Mouse (Mus musculus) midbrain, embryonic 10.5 days (tissue): ENCODE measurements around the gene Fpgs. TPM values are rescaled to one million over a fixed set of nuclear protein-coding genes. Genes with fewer than 3 reads are reported as not detected.

Source experiments
- DNase-seq: peaks from one replicate; pipeline ENCODE4 v3.0.0-alpha.2; 2017; ENCODE audit warnings: low spot score
- H3K27ac ChIP-seq: fragments of 300-500 bp; sonication (generic); replicated peaks from 2 replicates; pipeline ENCODE4 v1.5.1; 2016; ENCODE audit warnings: mild to moderate bottlenecking
- H3K27me3 ChIP-seq: fragments of 300-500 bp; sonication (generic); 2 replicates; pipeline ENCODE4 v1.6.1; 2016; ENCODE audit warnings: low read depth, mild to moderate bottlenecking; ENCODE audit not compliant: poor library complexity, severe bottlenecking
- H3K36me3 ChIP-seq: fragments of 300-500 bp; sonication (generic); 2 replicates; pipeline ENCODE4 v1.6.1; 2016; ENCODE audit warnings: mild to moderate bottlenecking, moderate library complexity
- H3K4me1 ChIP-seq: fragments of 300-500 bp; sonication (generic); 2 replicates; pipeline ENCODE4 v1.6.1; 2016
- H3K4me3 ChIP-seq: fragments of 300-500 bp; sonication (generic); 2 replicates; pipeline ENCODE4 v1.5.1; 2016; ENCODE audit warnings: mild to moderate bottlenecking, moderate library complexity
- H3K9me3 ChIP-seq: fragments of 300-500 bp; sonication (generic); replicated peaks from 2 replicates; pipeline ENCODE4 v1.6.1; 2016; ENCODE audit warnings: mild to moderate bottlenecking
- WGBS: fragments of 180-500 bp; shearing (Covaris S2); methylation state at CpG from one replicate; pipeline ENCODE4 v1.1.7; 2016; 5-methylcytosine and 5-hydroxymethylcytosine counted together
- polyA plus RNA-seq: library from polyadenylated mRNA; unstranded; fragments of >200 nt; fragmentation: Nextera tagmentation; extraction: Ambion mirVana; gene quantifications from 2 replicates; pipeline ENCODE4 v1.2.1, GENCODE M21; 2016

Gene Fpgs
- polyA plus RNA-seq, 1 experiment from 2014 or later, result 27.9 TPM

DNA sequence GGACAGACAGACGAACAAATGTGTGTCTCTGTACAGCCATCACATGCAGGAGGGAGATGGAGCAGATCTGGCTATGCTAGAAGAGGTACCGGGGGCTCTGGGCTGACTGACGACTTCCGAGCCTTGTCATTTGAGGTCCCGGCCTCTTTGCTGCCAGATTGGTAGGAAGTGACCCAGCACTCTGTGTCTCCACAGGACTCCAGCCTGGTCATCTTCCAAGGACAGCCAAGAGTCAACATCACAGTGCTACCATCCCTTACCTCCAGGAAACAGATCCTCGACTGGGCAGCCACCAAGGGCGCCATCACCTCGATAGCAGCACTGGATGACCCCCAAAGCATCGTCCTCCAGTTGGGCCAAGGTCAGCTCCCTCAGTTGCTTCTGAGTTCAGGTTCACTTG, 32.8 kb downstream of the Fpgs start:
- Histone ChIP-seq H3K27ac (no peak overlapping the region), H3K4me3 (no peak overlapping the region), H3K9me3 (no peaks in the 10 kb centered on the region), H3K4me1 (peaks cover 16% of the 10 kb centered on the region), H3K27me3 (no peaks in the 10 kb centered on the region), H3K36me3 (no peaks in the 10 kb centered on the region)
- 88% methylated on average over 9 of the region's 9 CpGs for WGBS
- DNase-seq, result no peak

DNA sequence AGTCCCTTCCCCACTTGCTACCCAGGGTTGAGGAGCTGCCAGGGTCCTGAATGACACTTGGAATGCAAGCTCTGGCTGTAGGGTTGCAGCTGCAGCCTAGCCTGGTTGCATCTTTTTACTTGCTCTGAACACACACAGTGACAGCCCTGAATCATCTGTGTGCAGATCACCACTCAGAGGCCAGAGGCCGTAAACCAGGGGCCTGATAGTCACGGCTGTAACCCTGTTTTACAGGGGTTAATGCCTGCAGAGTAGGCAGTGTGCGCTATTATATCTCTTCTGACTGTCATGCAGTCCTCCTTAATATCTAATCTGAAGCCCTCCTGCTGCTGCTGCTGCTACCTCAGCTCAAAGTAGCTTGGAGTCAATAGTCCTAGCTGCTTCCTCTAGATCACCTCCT, 34.1 kb downstream of the Fpgs start:
- no peak overlapping the region for H3K4me3 ChIP-seq
- H3K27me3 ChIP-seq, result no peaks in the 10 kb centered on the region
- no peaks in the 10 kb centered on the region for H3K36me3 ChIP-seq
- peaks cover 25% of the 10 kb centered on the region for H3K4me1 ChIP-seq
- DNase-seq, result no peak
- 85% methylated on average over 3 of the region's 3 CpGs for WGBS
- H3K9me3 ChIP-seq, result no peaks in the 10 kb centered on the region
- no peak overlapping the region for H3K27ac ChIP-seq

DNA sequence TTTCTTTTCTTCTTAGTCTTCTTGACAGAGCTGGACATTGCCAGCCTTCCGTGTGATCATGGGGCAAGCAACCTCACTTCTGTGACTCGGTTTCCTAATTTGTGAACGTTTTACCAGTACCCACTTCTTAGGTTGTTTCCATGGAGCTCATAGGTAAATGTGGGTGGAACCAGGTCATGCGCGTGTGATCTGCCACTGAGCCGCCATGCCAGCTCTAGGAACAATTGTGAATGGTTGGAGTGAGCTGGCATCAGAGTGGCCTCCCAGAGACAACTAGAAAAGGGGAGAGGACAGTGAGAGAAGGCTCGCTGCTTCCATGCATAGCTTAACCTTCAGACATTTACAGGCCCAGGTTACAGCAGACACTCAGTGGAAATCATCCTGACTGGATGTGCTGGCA, 35.8 kb downstream of the Fpgs start:
- no peaks in the 10 kb centered on the region for H3K27me3 ChIP-seq
- no peak overlapping the region for H3K4me3 ChIP-seq
- H3K36me3 ChIP-seq, result no peaks in the 10 kb centered on the region
- H3K27ac ChIP-seq, result peak overlapping the region; percentile 77
- peaks cover 25% of the 10 kb centered on the region for H3K4me1 ChIP-seq
- 79% methylated on average over 7 of the region's 7 CpGs for WGBS
- no peak for DNase-seq
- H3K9me3 ChIP-seq, result no peaks in the 10 kb centered on the region

DNA sequence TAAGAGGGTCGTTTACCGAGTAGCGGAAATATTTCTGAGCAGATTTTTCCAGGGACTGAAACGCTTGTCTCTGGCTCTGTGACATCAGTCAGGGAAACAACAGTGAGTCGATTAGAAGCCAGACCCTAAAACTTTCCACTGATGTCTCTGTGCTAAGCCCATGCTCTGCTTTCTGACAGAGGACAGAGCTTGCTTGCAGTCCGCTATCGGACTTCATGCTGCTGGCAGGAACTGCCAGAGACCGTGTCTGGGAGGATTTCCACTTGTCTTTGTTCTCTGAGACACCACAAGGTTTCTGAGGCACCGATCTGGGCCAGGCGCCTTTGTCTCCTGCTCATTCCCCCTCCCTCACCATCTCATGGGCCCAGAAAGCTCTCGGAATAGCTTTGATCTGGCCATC, 36.2 kb downstream of the Fpgs start:
- Histone ChIP-seq H3K4me1 (peaks cover 25% of the 10 kb centered on the region), H3K36me3 (no peaks in the 10 kb centered on the region), H3K27ac (peak overlapping the region; percentile 77), H3K27me3 (no peaks in the 10 kb centered on the region), H3K4me3 (no peak overlapping the region), H3K9me3 (no peaks in the 10 kb centered on the region)
- DNase-seq, result peak; percentile 45
- WGBS, result 39% methylated on average over 11 of the region's 11 CpGs

DNA sequence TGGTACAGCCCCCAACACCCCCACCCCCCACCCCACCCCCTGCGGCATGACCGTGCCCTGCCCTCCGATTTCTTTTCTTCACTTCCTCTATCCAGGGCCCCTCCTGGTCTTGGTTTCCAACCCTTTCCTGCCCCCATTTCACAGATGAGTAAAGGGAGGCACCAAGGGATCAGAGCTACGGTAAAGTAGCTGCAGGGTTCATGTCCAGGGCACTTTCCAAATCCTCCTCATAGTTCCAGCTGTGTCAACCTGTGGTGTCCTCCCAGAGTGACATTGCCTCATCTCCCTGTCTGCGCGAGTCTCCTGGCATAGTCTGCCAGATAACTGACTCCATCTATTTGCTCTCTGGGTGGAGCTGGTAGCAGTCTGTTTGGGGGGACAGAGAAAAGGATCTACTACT, 38.1 kb downstream of the Fpgs start:
- no peaks in the 10 kb centered on the region for H3K36me3 ChIP-seq
- no peak for DNase-seq
- 86% methylated on average over 6 of the region's 6 CpGs for WGBS
- H3K4me3 ChIP-seq, result no peak overlapping the region
- H3K9me3 ChIP-seq, result no peaks in the 10 kb centered on the region
- no peaks in the 10 kb centered on the region for H3K27me3 ChIP-seq
- peaks cover 38% of the 10 kb centered on the region for H3K4me1 ChIP-seq
- H3K27ac ChIP-seq, result peak overlapping the region; percentile 7; the same call in 1 of the 2 replicates

DNA sequence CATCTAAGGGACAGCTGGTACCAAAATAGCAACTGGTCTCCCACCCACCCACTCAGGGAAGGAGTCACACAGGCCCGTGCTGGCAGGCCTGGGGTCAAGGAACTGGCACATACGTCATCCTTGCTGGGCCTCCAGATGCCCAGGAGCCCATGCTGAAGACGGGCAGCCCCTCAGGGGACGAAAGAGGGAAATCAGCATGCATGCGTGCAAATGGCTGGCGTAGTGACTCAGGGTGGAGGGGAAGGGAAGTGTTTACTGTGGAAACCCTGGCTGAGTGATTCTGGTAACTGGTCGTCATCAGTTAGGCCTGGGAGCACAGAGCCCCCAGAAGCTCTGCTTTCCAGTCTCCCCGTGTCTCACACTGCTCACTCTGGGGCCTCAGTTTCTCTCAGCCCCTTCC, 38.6 kb downstream of the Fpgs start:
- H3K27me3 ChIP-seq, result no peaks in the 10 kb centered on the region
- no peaks in the 10 kb centered on the region for H3K9me3 ChIP-seq
- DNase-seq, result no peak
- peak overlapping the region; percentile 50; the same call in 1 of the 2 replicates for H3K27ac ChIP-seq
- H3K36me3 ChIP-seq, result no peaks in the 10 kb centered on the region
- WGBS, result 85% methylated on average over 8 of the region's 8 CpGs
- no peak overlapping the region for H3K4me3 ChIP-seq
- H3K4me1 ChIP-seq, result peaks cover 38% of the 10 kb centered on the region

DNA sequence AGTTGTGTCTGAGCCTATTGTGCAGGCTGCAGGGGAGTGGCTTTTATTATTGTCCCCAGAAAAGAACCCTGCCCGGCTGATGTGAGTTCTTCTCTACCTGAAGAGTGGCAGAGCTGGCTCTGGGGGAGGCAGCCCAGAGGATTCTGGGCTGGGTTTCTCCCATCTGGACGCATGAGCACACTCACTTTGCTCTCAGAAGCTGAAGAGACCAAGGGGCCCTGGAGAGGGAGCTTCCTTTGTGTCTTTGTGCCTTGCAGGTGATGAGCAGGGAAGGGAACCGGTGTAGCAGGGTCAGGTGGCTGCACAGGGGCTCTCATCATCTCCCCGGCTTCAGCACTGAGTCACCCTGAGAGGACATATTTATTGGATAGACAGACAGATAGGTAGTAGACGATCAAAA, 41.7 kb downstream of the Fpgs start:
- Histone ChIP-seq H3K9me3 (no peaks in the 10 kb centered on the region), H3K36me3 (no peaks in the 10 kb centered on the region), H3K27ac (0 out of 2 replicates have a peak overlapping the region, but pooled peaks have one; percentile 50), H3K4me1 (peaks cover 22% of the 10 kb centered on the region), H3K27me3 (no peaks in the 10 kb centered on the region), H3K4me3 (no peak overlapping the region)
- WGBS, result 65% methylated on average over 5 of the region's 5 CpGs
- DNase-seq, result no peak

DNA sequence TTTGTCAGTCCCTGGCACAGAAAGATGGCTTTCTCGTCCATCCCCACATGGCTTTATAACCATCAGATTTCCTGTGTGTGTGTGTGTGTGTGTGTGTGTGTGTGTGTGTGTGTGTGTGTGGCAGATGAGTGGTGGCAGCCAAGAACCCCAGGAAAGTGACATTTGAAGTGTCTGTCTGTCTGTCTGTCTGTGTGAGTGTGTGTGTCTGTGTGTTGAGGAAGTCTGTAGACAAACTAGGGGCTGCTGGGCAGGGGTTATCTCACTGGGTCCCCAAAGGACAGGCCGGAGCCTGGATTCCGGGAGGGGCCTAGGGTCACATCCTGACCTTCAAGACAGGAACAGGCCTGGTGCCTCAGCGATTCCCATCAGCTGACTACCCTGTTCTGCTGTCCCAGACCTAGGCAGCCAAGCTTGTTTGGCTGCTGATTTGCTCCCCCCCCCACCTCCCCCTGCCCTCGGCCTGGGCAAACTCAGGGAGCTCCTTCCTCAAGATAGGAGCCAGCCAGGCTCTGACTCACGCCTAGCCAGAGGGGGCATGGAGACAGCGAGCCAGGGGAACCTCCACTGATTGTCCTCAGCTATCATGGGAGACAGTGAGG, 42.3 kb downstream of the Fpgs start:
- no peak for DNase-seq
- H3K4me3 ChIP-seq, result no peak overlapping the region
- no peaks in the 10 kb centered on the region for H3K36me3 ChIP-seq
- H3K27ac ChIP-seq, result 0 out of 2 replicates have a peak overlapping the region, but pooled peaks have one; percentile 50
- H3K9me3 ChIP-seq, result no peaks in the 10 kb centered on the region
- WGBS, result 74% methylated on average over 7 of the region's 7 CpGs
- peaks cover 22% of the 10 kb centered on the region for H3K4me1 ChIP-seq
- H3K27me3 ChIP-seq, result no peaks in the 10 kb centered on the region

DNA sequence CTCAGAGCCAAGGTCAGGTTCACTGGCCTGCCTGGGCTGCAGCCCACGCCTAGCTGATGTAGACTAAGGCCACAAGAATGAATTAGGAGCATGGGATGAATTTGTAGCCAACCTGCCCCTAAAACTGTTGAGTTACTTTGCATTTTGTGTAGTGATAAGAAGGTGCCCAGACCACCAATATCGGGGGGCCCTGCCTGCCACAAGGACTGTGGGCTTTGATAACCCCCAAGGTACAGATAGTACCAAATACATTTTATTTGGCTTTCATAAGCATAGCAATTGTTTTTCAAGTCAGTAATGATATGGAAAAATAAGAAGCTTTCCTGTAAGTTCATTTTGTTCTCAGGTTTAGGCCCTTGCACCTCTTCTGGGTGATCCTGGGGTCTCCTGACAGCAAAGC, 45.1 kb downstream of the Fpgs start:
- 87% methylated on average over 2 of the region's 2 CpGs for WGBS
- Histone ChIP-seq H3K4me1 (peaks cover 25% of the 10 kb centered on the region), H3K27ac (no peak overlapping the region), H3K4me3 (no peak overlapping the region), H3K36me3 (no peaks in the 10 kb centered on the region), H3K27me3 (no peaks in the 10 kb centered on the region), H3K9me3 (no peaks in the 10 kb centered on the region)
- no peak for DNase-seq

DNA sequence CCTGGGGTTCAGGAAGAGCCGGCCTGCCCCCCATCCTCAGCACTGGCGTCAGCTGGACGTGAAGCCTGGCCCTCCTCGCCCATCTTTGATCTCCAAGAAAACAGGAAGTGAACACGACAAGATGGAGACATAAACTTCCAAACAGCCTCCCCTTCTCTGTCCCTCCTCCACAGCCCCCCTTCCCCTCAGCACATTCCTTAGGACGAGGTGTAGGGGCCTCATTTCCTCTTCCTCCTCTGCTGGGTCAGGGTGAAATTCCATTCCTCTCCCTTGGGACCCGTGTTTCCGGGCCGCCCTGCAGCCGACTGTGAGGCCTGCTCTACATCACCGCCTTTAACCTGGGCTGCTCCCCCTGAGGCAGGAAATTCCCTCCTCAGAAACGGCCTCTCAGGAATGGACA, 48.1 kb downstream of the Fpgs start:
- no peak for DNase-seq
- Histone ChIP-seq H3K36me3 (no peaks in the 10 kb centered on the region), H3K4me3 (no peak overlapping the region), H3K27me3 (no peaks in the 10 kb centered on the region), H3K9me3 (no peaks in the 10 kb centered on the region), H3K4me1 (peaks cover 20% of the 10 kb centered on the region), H3K27ac (peak overlapping the region; percentile 53)
- 67% methylated on average over 12 of the region's 12 CpGs for WGBS

DNA sequence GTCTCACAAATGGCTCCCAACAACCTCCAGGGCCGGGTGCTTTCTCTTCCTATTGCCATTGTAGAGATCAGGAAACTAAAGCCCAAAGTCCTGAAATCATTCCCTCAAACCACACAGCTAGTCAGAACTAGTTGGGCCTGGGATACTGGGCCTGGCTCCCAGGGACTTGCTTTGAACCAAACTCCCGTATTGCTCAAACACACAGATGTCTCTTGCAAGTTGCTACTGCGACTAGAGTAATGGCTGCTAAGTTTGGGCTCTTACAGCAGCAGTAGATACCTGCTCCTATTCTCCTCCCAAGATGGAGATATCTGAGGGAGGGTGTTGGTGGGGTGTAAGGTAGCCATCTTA, 48.6 kb downstream of the Fpgs start:
- no peak overlapping the region for H3K4me3 ChIP-seq
- DNase-seq, result no peak

DNA sequence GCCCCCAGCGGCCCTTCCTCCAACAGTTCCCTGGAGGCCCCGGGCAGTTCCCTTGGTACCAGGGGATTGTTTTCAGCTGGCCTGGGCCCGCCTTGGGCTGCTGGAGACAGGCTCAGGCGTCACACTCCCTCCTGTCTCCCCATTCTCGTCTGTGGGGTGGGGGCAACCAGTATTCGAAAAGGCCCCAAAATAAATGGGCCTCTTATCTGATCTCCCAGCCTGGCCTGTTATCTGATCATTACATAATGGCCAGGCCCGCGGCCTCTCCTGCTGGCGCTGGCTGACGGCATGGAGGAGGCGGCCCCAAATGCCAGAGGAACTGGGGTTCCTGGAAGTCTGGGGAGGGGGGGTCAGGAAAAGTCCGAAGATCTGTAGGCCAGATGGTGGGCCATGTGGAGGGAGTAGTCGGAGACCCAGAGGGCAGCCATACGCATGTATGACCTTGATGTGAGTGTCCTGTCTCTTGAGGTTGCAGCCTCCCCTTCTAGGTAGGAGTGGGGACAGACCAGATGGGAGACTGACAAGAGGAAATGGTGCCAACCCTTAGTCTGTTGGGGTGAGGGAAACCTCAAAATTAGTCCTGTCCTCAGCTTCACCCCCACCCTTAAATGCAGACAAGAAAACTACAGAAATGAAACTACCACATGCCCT, 49.1 kb downstream of the Fpgs start:
- H3K27me3 ChIP-seq, result no peaks in the 10 kb centered on the region

More for the DNA sequence above, 48.6 kb downstream of the Fpgs start:
- no peaks in the 10 kb centered on the region for H3K9me3 ChIP-seq
- peaks cover 20% of the 10 kb centered on the region for H3K4me1 ChIP-seq
- H3K36me3 ChIP-seq, result no peaks in the 10 kb centered on the region
- H3K27ac ChIP-seq, result peak overlapping the region; percentile 53
- H3K27me3 ChIP-seq, result no peaks in the 10 kb centered on the region
- 83% methylated on average over 3 of the region's 3 CpGs for WGBS

DNA sequence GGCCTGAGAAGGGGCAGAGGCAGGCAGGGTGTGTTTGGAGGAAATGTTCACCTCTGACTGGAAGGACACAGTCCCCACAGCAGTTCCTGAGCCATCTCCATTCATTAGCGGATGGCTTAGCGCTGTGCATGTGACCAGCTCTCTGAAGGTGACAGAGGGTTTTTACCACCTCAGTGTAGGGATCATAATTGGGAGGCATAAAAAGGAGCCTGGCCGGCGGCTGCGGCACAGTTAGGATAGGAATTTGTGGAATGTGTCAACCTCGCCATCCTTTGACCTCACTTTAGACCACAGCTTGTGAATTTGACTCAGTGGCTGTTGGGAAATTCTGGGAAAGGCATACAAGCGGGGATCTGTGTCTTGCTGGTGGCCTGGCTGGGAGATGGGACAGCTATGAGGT, 50.2 kb downstream of the Fpgs start:
- WGBS, result 72% methylated on average over 7 of the region's 7 CpGs
- Histone ChIP-seq H3K9me3 (no peaks in the 10 kb centered on the region), H3K4me1 (peaks cover 20% of the 10 kb centered on the region), H3K27ac (peak overlapping the region; percentile 53), H3K36me3 (no peaks in the 10 kb centered on the region), H3K27me3 (no peaks in the 10 kb centered on the region), H3K4me3 (no peak overlapping the region)
- no peak for DNase-seq

More for the DNA sequence above, 49.1 kb downstream of the Fpgs start:
- no peaks in the 10 kb centered on the region for H3K36me3 ChIP-seq
- H3K9me3 ChIP-seq, result no peaks in the 10 kb centered on the region
- H3K4me3 ChIP-seq, result no peak overlapping the region
- 82% methylated on average over 14 of the region's 14 CpGs for WGBS
- peaks cover 20% of the 10 kb centered on the region for H3K4me1 ChIP-seq
- peak overlapping the region; percentile 53 for H3K27ac ChIP-seq
- DNase-seq, result no peak
